ENCODE assay signal across 22 mouse cellular contexts in genomic region chr16:87132082-87132481, GRCm38 (mm10).
DNase-seq lines count a peak whose midpoint lies in the region; ATAC-seq and TF ChIP-seq lines count a peak whose summit lies in the region.
"Had no signal": no experiment of that assay in that cellular context is flagged by ENCODE, and none has a peak within 500 bp of the region (broad histone marks: within the 10 kb centered on the region; RNA-seq: fewer than 3 reads in every experiment).

No protein-coding gene starts in this region.

- H3K36me3 ChIP-seq in heart, postnatal 0 days (replicated peaks; ENCODE audit: control insufficient read depth, insufficient read depth, low read length): no peaks in the 10 kb centered on the region
- H3K36me3 ChIP-seq in kidney, embryonic 16.5 days (ENCODE audit: insufficient read depth, low read length): no peaks in the 10 kb centered on the region
- H3K36me3 ChIP-seq in lung, postnatal 0 days (ENCODE audit: insufficient read depth, low read length): no peaks in the 10 kb centered on the region
- no peaks in the 10 kb centered on the region for H3K36me3 ChIP-seq in liver, embryonic 12.5 days
- H3K36me3 ChIP-seq: embryonic facial prominence, embryonic 12.5 days; G1E; heart, embryonic 15.5 days had no signal

- DNase-seq in heart, postnatal 0 days (ENCODE audit: low spot score): peak; percentile 45
- no peak for DNase-seq in heart, postnatal 10 days
- peak; percentile 6 for DNase-seq in kidney, postnatal 14 days
- peak; percentile 63 for DNase-seq in lung, postnatal 0 days (ENCODE audit: low spot score)
- peak; percentile 50 for DNase-seq in lung, postnatal 36 days
- DNase-seq in c-Kit-positive CD71-positive TER-119-positive erythroid progenitor cells, embryonic 14.5 days (ENCODE audit: low spot score): no peak
- DNase-seq: adrenal gland, adult 8-10 months; B cell, adult 2 months; cerebellum, adult 11-12 months; cerebellum, adult 9-10 months; cerebellum, postnatal 25 days; gastrocnemius, postnatal 10 days; heart, adult 2 months; heart, postnatal 36 days had no signal

- peak overlapping the region; percentile 64 for H3K27ac ChIP-seq in heart, postnatal 0 days (ENCODE audit: low read depth)
- H3K27ac ChIP-seq in kidney, embryonic 16.5 days (ENCODE audit: low read length): no peak overlapping the region
- H3K27ac ChIP-seq in lung, postnatal 0 days (ENCODE audit: low read length): peak overlapping the region; percentile 68; the same call in 1 of the 2 replicates
- H3K27ac ChIP-seq in liver, embryonic 12.5 days: no peak overlapping the region
- H3K27ac ChIP-seq: embryonic facial prominence, embryonic 12.5 days; heart, adult 2 months had no signal

- peak; percentile 61; the same call in 1 of the 2 replicates for ATAC-seq in heart, postnatal 0 days (ENCODE audit: insufficient read depth, low read depth)
- ATAC-seq in kidney, embryonic 16.5 days (ENCODE audit: low FRiP score, low TSS enrichment): no peak
- ATAC-seq in lung, postnatal 0 days: peak; percentile 71
- ATAC-seq in liver, embryonic 12.5 days: no peak
- ATAC-seq: CD4-positive, CD25-positive, alpha-beta regulatory T cell, adult 4 months; forebrain, embryonic 16.5 days had no signal

- 0 out of 2 replicates have a peak, but pooled peaks cover 8% of the 10 kb centered on the region for H3K4me1 ChIP-seq in heart, postnatal 0 days (ENCODE audit: control insufficient read depth, insufficient read depth)
- no peaks in the 10 kb centered on the region for H3K4me1 ChIP-seq in kidney, embryonic 16.5 days (ENCODE audit: insufficient read depth, low read length)
- no peaks in the 10 kb centered on the region for H3K4me1 ChIP-seq in lung, postnatal 0 days (ENCODE audit: insufficient read depth, low read depth, low read length)
- no peaks in the 10 kb centered on the region for H3K4me1 ChIP-seq in liver, embryonic 12.5 days
- H3K4me1 ChIP-seq: embryonic facial prominence, embryonic 12.5 days had no signal

- no peak for TF ChIP-seq CTCF in heart, postnatal 0 days (IDR thresholded peaks at IDR 0.05; ENCODE audit: low read depth)
- no peak for TF ChIP-seq CTCF in lung, postnatal 0 days (IDR thresholded peaks at IDR 0.05)

- 61% methylated on average over 4 of the region's 4 CpGs for WGBS in heart, postnatal 0 days
- 75% methylated on average over 4 of the region's 4 CpGs for WGBS in kidney, embryonic 16.5 days
- 53% methylated on average over 4 of the region's 4 CpGs for WGBS in lung, postnatal 0 days
- 62% methylated on average over 4 of the region's 4 CpGs for WGBS in liver, embryonic 12.5 days (ENCODE audit: insufficient replicate concordance)

- H3K4me2 ChIP-seq in heart, postnatal 0 days (ENCODE audit: low read depth, low read length): no peak overlapping the region
- no peak overlapping the region for H3K4me2 ChIP-seq in kidney, embryonic 16.5 days (replicated peaks; ENCODE audit: low read depth, low read length)
- H3K4me2 ChIP-seq in lung, postnatal 0 days (replicated peaks; ENCODE audit: low read depth, low read length): no peak overlapping the region
- H3K4me2 ChIP-seq in liver, embryonic 12.5 days: no peak overlapping the region
- H3K4me2 ChIP-seq: embryonic facial prominence, embryonic 12.5 days; heart, embryonic 11.5 days; heart, embryonic 15.5 days had no signal

- no peak for TF ChIP-seq EP300 in heart, postnatal 0 days (IDR thresholded peaks at IDR 0.05; ENCODE audit: low read depth)
- TF ChIP-seq EP300 in lung, postnatal 0 days (IDR thresholded peaks at IDR 0.05): peak; percentile 90

- no peak overlapping the region for H3K9ac ChIP-seq in heart, postnatal 0 days (replicated peaks; ENCODE audit: low read depth, low read length)
- H3K9ac ChIP-seq in kidney, embryonic 16.5 days (replicated peaks; ENCODE audit: low read length): no peak overlapping the region
- H3K9ac ChIP-seq in lung, postnatal 0 days (replicated peaks; ENCODE audit: low read depth): no peak overlapping the region
- no peak overlapping the region for H3K9ac ChIP-seq in liver, embryonic 12.5 days
- H3K9ac ChIP-seq: embryonic facial prominence, embryonic 12.5 days; heart, embryonic 15.5 days had no signal

- no peaks in the 10 kb centered on the region for H3K27me3 ChIP-seq in heart, postnatal 0 days (ENCODE audit: control insufficient read depth, insufficient read depth, low read length)
- H3K27me3 ChIP-seq in kidney, embryonic 16.5 days (ENCODE audit: insufficient read depth, low read length): no peaks in the 10 kb centered on the region
- H3K27me3 ChIP-seq in lung, postnatal 0 days (replicated peaks; ENCODE audit: insufficient read depth, low read length): no peaks in the 10 kb centered on the region
- H3K27me3 ChIP-seq in liver, embryonic 12.5 days (replicated peaks): no peaks in the 10 kb centered on the region
- H3K27me3 ChIP-seq: embryonic facial prominence, embryonic 12.5 days; heart, embryonic 15.5 days had no signal

- intact Hi-C loops in heart, postnatal 10 days (cut with DNase I): no loop called here

- no peaks in the 10 kb centered on the region for H3K9me3 ChIP-seq in heart, postnatal 0 days (replicated peaks; ENCODE audit: control insufficient read depth, low read length)
- H3K9me3 ChIP-seq in kidney, embryonic 16.5 days (ENCODE audit: low read length): no peaks in the 10 kb centered on the region
- no peaks in the 10 kb centered on the region for H3K9me3 ChIP-seq in lung, postnatal 0 days (ENCODE audit: low read length)
- 0 out of 2 replicates have a peak, but pooled peaks cover 9% of the 10 kb centered on the region for H3K9me3 ChIP-seq in liver, embryonic 12.5 days (replicated peaks)
- H3K9me3 ChIP-seq: embryonic facial prominence, embryonic 12.5 days; G1E; heart, embryonic 15.5 days had no signal

- no peak overlapping the region for H3K4me3 ChIP-seq in heart, postnatal 0 days (ENCODE audit: low read depth, low read length)
- no peak overlapping the region for H3K4me3 ChIP-seq in kidney, embryonic 16.5 days (ENCODE audit: low read length)
- H3K4me3 ChIP-seq in lung, postnatal 0 days (ENCODE audit: low read depth, low read length): no peak overlapping the region
- H3K4me3 ChIP-seq in liver, embryonic 12.5 days: no peak overlapping the region
- H3K4me3 ChIP-seq: embryonic facial prominence, embryonic 12.5 days; heart, adult 2 months; heart, embryonic 15.5 days had no signal

Comparison
In these comparisons a context has a peak if more than half of its experiments do, and no peak if none do; other contexts are left out.
1. DNase-seq: peak in heart, postnatal 0 days (single experiment), kidney, postnatal 14 days (single experiment), lung, postnatal 0 days (single experiment) and lung, postnatal 36 days (single experiment); none in heart, postnatal 10 days (0 of 2) and c-Kit-positive CD71-positive TER-119-positive erythroid progenitor cells, embryonic 14.5 days (single experiment).
2. ATAC-seq: peak in heart, postnatal 0 days (single experiment) and lung, postnatal 0 days (single experiment); none in kidney, embryonic 16.5 days (single experiment) and liver, embryonic 12.5 days (single experiment).
3. H3K27ac ChIP-seq: peak in heart, postnatal 0 days (single experiment) and lung, postnatal 0 days (single experiment); none in kidney, embryonic 16.5 days (single experiment) and liver, embryonic 12.5 days (single experiment).